8 mouse cellular contexts compared by ENCODE assay signal in genomic region chr1:112388807-112389206, GRCm38 (mm10).
DNase-seq lines count a peak whose midpoint lies in the region; ATAC-seq and TF ChIP-seq lines count a peak whose summit lies in the region.

No protein-coding gene starts in this region.

- no peak overlapping the region for H3K27ac ChIP-seq in kidney, embryonic 15.5 days
- no peak overlapping the region for H3K27ac ChIP-seq in hindbrain, embryonic 13.5 days

- intact Hi-C loops in left cerebral cortex, postnatal 25 days (cut with DNase I) = loop anchor here (1.0 kb wide), 1 partner anchor 62 kb away; no protein-coding TSS in a partner anchor

- H3K4me2 ChIP-seq in kidney, embryonic 15.5 days = no peak overlapping the region
- H3K4me2 ChIP-seq in hindbrain, embryonic 13.5 days = no peak overlapping the region

- H3K4me1 ChIP-seq in kidney, embryonic 15.5 days = no peaks in the 10 kb centered on the region
- H3K4me1 ChIP-seq in hindbrain, embryonic 13.5 days (replicated peaks) = no peaks in the 10 kb centered on the region

- POLR2A ChIA-PET in Patski (lab: Charles Lee) = no interaction called here

- H3K9me3 ChIP-seq in kidney, embryonic 15.5 days (replicated peaks) = no peaks in the 10 kb centered on the region
- no peaks in the 10 kb centered on the region for H3K9me3 ChIP-seq in hindbrain, embryonic 13.5 days

- CTCF ChIA-PET in Patski (lab: Charles Lee) = no interaction called here

- in situ Hi-C loops in Patski (cut with MboI; ENCODE audit: low pct_unique_long_range_greater_than_20kb) = no loop called here

- H3K27me3 ChIP-seq in kidney, embryonic 15.5 days = no peaks in the 10 kb centered on the region
- H3K27me3 ChIP-seq in Patski = no peaks in the 10 kb centered on the region
- H3K27me3 ChIP-seq in hindbrain, embryonic 13.5 days = no peaks in the 10 kb centered on the region

- ATAC-seq in kidney, embryonic 15.5 days (replicated peaks; ENCODE audit: low FRiP score) = no peak
- no peak for ATAC-seq in Patski
- peak; percentile 63; the same call in 1 of the 2 replicates for ATAC-seq in hindbrain, embryonic 13.5 days (ENCODE audit: low FRiP score)

- no peak overlapping the region for H3K4me3 ChIP-seq in kidney, embryonic 15.5 days (replicated peaks)
- no peak overlapping the region for H3K4me3 ChIP-seq in hindbrain, embryonic 13.5 days

- no peaks in the 10 kb centered on the region for H3K36me3 ChIP-seq in kidney, embryonic 15.5 days
- H3K36me3 ChIP-seq in hindbrain, embryonic 13.5 days = no peaks in the 10 kb centered on the region

- peak; percentile 75 for TF ChIP-seq CTCF in Patski (IDR thresholded peaks at IDR 0.05)

- no peak overlapping the region for H3K9ac ChIP-seq in kidney, embryonic 15.5 days
- no peak overlapping the region for H3K9ac ChIP-seq in hindbrain, embryonic 13.5 days

- DNase-seq in kidney, adult 18-20 months = peak; percentile 33
- DNase-seq in Patski (ENCODE audit: low read depth, low spot score) = no peak
- peak; percentile 73 for DNase-seq in embryo, embryonic 10 days (ENCODE audit: low spot score)
- peak; percentile 70 to 78 for DNase-seq in left cerebral cortex, postnatal 25 days (ENCODE audit: low spot score in 2 of 2)
- DNase-seq in retina, postnatal 7 days (ENCODE audit: low read depth, low spot score) = peak; percentile 14
- DNase-seq in urinary bladder, adult 18-20 months (ENCODE audit: low spot score in 2 of 2) = no peak

- WGBS in kidney, embryonic 15.5 days = 39% methylated on average over 3 of the region's 3 CpGs
- WGBS in hindbrain, embryonic 13.5 days = 33% methylated on average over 3 of the region's 3 CpGs

Comparison
In these comparisons a context has a peak if more than half of its experiments do, and no peak if none do; other contexts are left out.
1. DNase-seq: peak in kidney, adult 18-20 months (single experiment), embryo, embryonic 10 days (single experiment), left cerebral cortex, postnatal 25 days (2 of 2) and retina, postnatal 7 days (single experiment); none in Patski (single experiment) and urinary bladder, adult 18-20 months (0 of 2).